Mouse (Mus musculus) embryonic facial prominence, embryonic 12.5 days (tissue): ENCODE measurements around the gene Cela3b. TPM values are rescaled to one million over a fixed set of nuclear protein-coding genes. Genes with fewer than 3 reads are reported as not detected.

Experiments
- ATAC-seq: fragments of 200-750 bp; cut with Nextera tagmentation; 2 replicates; pipeline ENCODE4 v1.8.0; 2017; ENCODE audit not compliant: insufficient number of reproducible peaks, insufficient read depth, low FRiP score, low TSS enrichment
- H3K27ac ChIP-seq: fragments of 300-500 bp; sonication (generic); 2 replicates; pipeline ENCODE4 v1.5.1; 2016; ENCODE audit warnings: mild to moderate bottlenecking
- H3K27me3 ChIP-seq: fragments of 300-500 bp; sonication (generic); 2 replicates; pipeline ENCODE4 v1.6.1; 2016; ENCODE audit warnings: mild to moderate bottlenecking, moderate library complexity
- H3K36me3 ChIP-seq: fragments of 300-500 bp; sonication (generic); 2 replicates; pipeline ENCODE4 v1.6.1; 2016; ENCODE audit warnings: mild to moderate bottlenecking
- H3K4me1 ChIP-seq: fragments of 300-500 bp; sonication (generic); 2 replicates; pipeline ENCODE4 v1.6.1; 2016
- H3K4me2 ChIP-seq: fragments of 300-500 bp; sonication (generic); replicated peaks from 2 replicates; pipeline ENCODE4 v1.6.1; 2016; ENCODE audit warnings: mild to moderate bottlenecking, moderate library complexity
- H3K4me3 ChIP-seq: fragments of 300-500 bp; sonication (generic); 2 replicates; pipeline ENCODE4 v1.5.1; 2016; ENCODE audit warnings: mild to moderate bottlenecking
- H3K9ac ChIP-seq: fragments of 300-500 bp; sonication (generic); 2 replicates; pipeline ENCODE4 v1.6.1; 2016; ENCODE audit warnings: mild to moderate bottlenecking, moderate library complexity
- H3K9me3 ChIP-seq: fragments of 300-500 bp; sonication (generic); 2 replicates; pipeline ENCODE4 v1.6.1; 2016; ENCODE audit warnings: mild to moderate bottlenecking, moderate library complexity
- WGBS: fragments of 180-500 bp; shearing (Covaris S2); methylation state at CpG from one replicate; pipeline ENCODE4 v1.1.7; 2016; 5-methylcytosine and 5-hydroxymethylcytosine counted together
- polyA plus RNA-seq: library from polyadenylated mRNA; unstranded; fragments of >200 nt; fragmentation: Nextera tagmentation; extraction: Ambion mirVana; gene quantifications from 2 replicates; pipeline ENCODE4 v1.2.1, GENCODE M21; 2016

The Cela3b gene
- polyA plus RNA-seq, 1 experiment from 2014 or later = not detected

- Histone ChIP-seq H3K9ac (peak overlapping the region; percentile 30; the same call in 1 of the 2 replicates), H3K4me3 (peak overlapping the region; percentile 51; the same call in 1 of the 2 replicates), H3K27me3 (no peaks in the 10 kb centered on the region), H3K36me3 (no peaks in the 10 kb centered on the region), H3K9me3 (no peaks in the 10 kb centered on the region), H3K4me2 (peak overlapping the region; percentile 64), H3K27ac (peak overlapping the region; percentile 67), H3K4me1 (peaks cover 60% of the 10 kb centered on the region)
- 44% methylated on average over 9 of the region's 9 CpGs for WGBS
- no peak for ATAC-seq
Measured at GRCm38 (mm10) chr4:137470701-137471317, 40.5 kb upstream of the Cela3b start.

GRCm38 (mm10) chr4:137469845-137470692 is 39.7 kb upstream of the Cela3b start:
- peak overlapping the region; percentile 51 for H3K4me3 ChIP-seq
- peak overlapping the region; percentile 65 for H3K9ac ChIP-seq
- peaks cover 53% of the 10 kb centered on the region for H3K4me1 ChIP-seq
- no peaks in the 10 kb centered on the region for H3K36me3 ChIP-seq
- no peak for ATAC-seq
- no peaks in the 10 kb centered on the region for H3K27me3 ChIP-seq
- H3K27ac ChIP-seq = peak overlapping the region; percentile 67; the same call in 1 of the 2 replicates
- 32% methylated on average over 15 of the region's 15 CpGs for WGBS
- H3K4me2 ChIP-seq = peak overlapping the region; percentile 64
- H3K9me3 ChIP-seq = no peaks in the 10 kb centered on the region

- Histone ChIP-seq H3K27me3 (no peaks in the 10 kb centered on the region), H3K9ac (peak overlapping the region; percentile 65), H3K4me1 (peaks cover 53% of the 10 kb centered on the region), H3K4me3 (peak overlapping the region; percentile 51), H3K36me3 (no peaks in the 10 kb centered on the region), H3K27ac (peak overlapping the region; percentile 26; the same call in 1 of the 2 replicates), H3K9me3 (no peaks in the 10 kb centered on the region), H3K4me2 (peak overlapping the region; percentile 64)
- no peak for ATAC-seq
- 5% methylated on average over 20 of the region's 20 CpGs for WGBS
Measured at GRCm38 (mm10) chr4:137469081-137469844, 38.9 kb upstream of the Cela3b start.

- ATAC-seq = peak; percentile 87
- Histone ChIP-seq H3K4me1 (peaks cover 47% of the 10 kb centered on the region), H3K9me3 (no peaks in the 10 kb centered on the region), H3K4me2 (peak within 1 kb of the TSS; percentile 64), H3K4me3 (peak within 1 kb of the TSS; percentile 51), H3K27ac (peak within 1 kb of the TSS; percentile 83), H3K27me3 (no peaks in the 10 kb centered on the region), H3K36me3 (no peaks in the 10 kb centered on the region), H3K9ac (peak within 1 kb of the TSS; percentile 65)
- WGBS = 1% methylated on average over 61 of the region's 72 CpGs
Measured at GRCm38 (mm10) chr4:137468260-137469080, 38.1 kb upstream of the Cela3b start, which contains the start of gene Hspg2. Gene Hspg2, plus strand, starts transcription at chr4:137468769.

GRCm38 (mm10) chr4:137467525-137467924 is 37.2 kb upstream of the Cela3b start:
- H3K4me2 ChIP-seq = no peak overlapping the region

GRCm38 (mm10) chr4:137466991-137467390 is 36.7 kb upstream of the Cela3b start:
- WGBS = 80% methylated on average over 4 of the region's 4 CpGs
- Histone ChIP-seq H3K4me1 (peaks cover 42% of the 10 kb centered on the region), H3K4me2 (no peak overlapping the region), H3K9me3 (no peaks in the 10 kb centered on the region), H3K27ac (no peak overlapping the region), H3K9ac (no peak overlapping the region), H3K36me3 (no peaks in the 10 kb centered on the region), H3K27me3 (no peaks in the 10 kb centered on the region), H3K4me3 (no peak overlapping the region)
- no peak for ATAC-seq

More at GRCm38 (mm10) chr4:137467525-137467924, 37.2 kb upstream of the Cela3b start:
- peak overlapping the region; percentile 65; the same call in 1 of the 2 replicates for H3K27ac ChIP-seq
- no peak overlapping the region for H3K4me3 ChIP-seq
- no peaks in the 10 kb centered on the region for H3K36me3 ChIP-seq
- no peaks in the 10 kb centered on the region for H3K27me3 ChIP-seq
- H3K4me1 ChIP-seq = peaks cover 40% of the 10 kb centered on the region
- no peaks in the 10 kb centered on the region for H3K9me3 ChIP-seq
- H3K9ac ChIP-seq = no peak overlapping the region
- WGBS = 90% methylated on average over 2 of the region's 2 CpGs
- no peak for ATAC-seq

GRCm38 (mm10) chr4:137465125-137465787 is 34.9 kb upstream of the Cela3b start:
- H3K4me1 ChIP-seq = peaks cover 31% of the 10 kb centered on the region
- H3K4me3 ChIP-seq = no peak overlapping the region
- H3K36me3 ChIP-seq = no peaks in the 10 kb centered on the region
- WGBS = 59% methylated on average over 13 of the region's 13 CpGs
- H3K4me2 ChIP-seq = no peak overlapping the region
- H3K9me3 ChIP-seq = no peaks in the 10 kb centered on the region
- no peak overlapping the region for H3K27ac ChIP-seq
- no peaks in the 10 kb centered on the region for H3K27me3 ChIP-seq
- H3K9ac ChIP-seq = no peak overlapping the region
- no peak for ATAC-seq

GRCm38 (mm10) chr4:137461981-137462690 is 31.8 kb upstream of the Cela3b start:
- Histone ChIP-seq H3K9me3 (no peaks in the 10 kb centered on the region), H3K9ac (no peak overlapping the region), H3K4me2 (no peak overlapping the region), H3K36me3 (no peaks in the 10 kb centered on the region), H3K4me3 (no peak overlapping the region), H3K4me1 (peaks cover 12% of the 10 kb centered on the region), H3K27ac (no peak overlapping the region), H3K27me3 (no peaks in the 10 kb centered on the region)
- ATAC-seq = no peak
- 82% methylated on average over 16 of the region's 16 CpGs for WGBS

GRCm38 (mm10) chr4:137461217-137461616 is 30.9 kb upstream of the Cela3b start:
- no peak overlapping the region for H3K4me2 ChIP-seq
- peak overlapping the region; percentile 14; the same call in 1 of the 2 replicates for H3K27ac ChIP-seq
- H3K4me3 ChIP-seq = no peak overlapping the region
- no peaks in the 10 kb centered on the region for H3K36me3 ChIP-seq
- WGBS = 73% methylated on average over 4 of the region's 4 CpGs
- ATAC-seq = no peak
- H3K27me3 ChIP-seq = no peaks in the 10 kb centered on the region
- no peak overlapping the region for H3K9ac ChIP-seq
- peaks cover 9% of the 10 kb centered on the region for H3K4me1 ChIP-seq
- H3K9me3 ChIP-seq = no peaks in the 10 kb centered on the region

- H3K27me3 ChIP-seq = no peaks in the 10 kb centered on the region
- ATAC-seq = no peak
- H3K36me3 ChIP-seq = no peaks in the 10 kb centered on the region
- 62% methylated on average over 14 of the region's 14 CpGs for WGBS
- no peak overlapping the region for H3K9ac ChIP-seq
- peaks cover 9% of the 10 kb centered on the region for H3K4me1 ChIP-seq
- peak overlapping the region; percentile 41; the same call in 1 of the 2 replicates for H3K27ac ChIP-seq
- H3K4me2 ChIP-seq = no peak overlapping the region
- H3K4me3 ChIP-seq = no peak overlapping the region
- H3K9me3 ChIP-seq = no peaks in the 10 kb centered on the region
Measured at GRCm38 (mm10) chr4:137460676-137461075, 30.3 kb upstream of the Cela3b start.
